Mouse (Mus musculus) spleen, embryonic (tissue): ENCODE measurements around the gene Hoxd8.

Source experiments
- CTCF ChIA-PET: fragments of 350-600 bp; sonication (Branson Sonifier 250); formaldehyde crosslinking; loops from one replicate; lab custom pipeline; 2022; lab: Charles Lee

Gene Hoxd8

GRCm38 (mm10) chr2:74669650-74670235, 34.7 kb upstream of the Hoxd8 start:
- CTCF ChIA-PET: interaction anchor here (0.8 kb wide), 1 partner anchor 18 kb away, joined by 3 read pairs; no protein-coding TSS in a partner anchor

- CTCF ChIA-PET: interaction anchor here (0.6 kb wide), 1 partner anchor 16 kb away, joined by 3 read pairs; no protein-coding TSS in a partner anchor
Observed at GRCm38 (mm10) chr2:74670632-74671188, 33.7 kb upstream of the Hoxd8 start.

GRCm38 (mm10) chr2:74671847-74672246, 32.6 kb upstream of the Hoxd8 start:
- CTCF ChIA-PET: no interaction called here

GRCm38 (mm10) chr2:74672481-74673362, 31.7 kb upstream of the Hoxd8 start:
- CTCF ChIA-PET: no interaction called here

GRCm38 (mm10) chr2:74673835-74674425, 30.5 kb upstream of the Hoxd8 start:
- CTCF ChIA-PET: no interaction called here

GRCm38 (mm10) chr2:74674881-74675665, 29.3 kb upstream of the Hoxd8 start, which contains the start of gene Hoxd12:
Hoxd12 (plus strand) TSS chr2:74675013.
- CTCF ChIA-PET: interaction anchor here (0.6 kb wide), 1 partner anchor 25 kb away, joined by 6 read pairs; no protein-coding TSS in a partner anchor

GRCm38 (mm10) chr2:74675666-74676282, 28.6 kb upstream of the Hoxd8 start:
- CTCF ChIA-PET: no interaction called here

GRCm38 (mm10) chr2:74676376-74677052, 27.9 kb upstream of the Hoxd8 start:
- CTCF ChIA-PET: interaction anchor here (0.5 to 0.7 kb wide), 2 partner anchors 12 to 754 kb away, joined by 3 to 4 read pairs; no protein-coding TSS in a partner anchor

- CTCF ChIA-PET: interaction anchor here (0.5 to 0.7 kb wide), 2 partner anchors 13 to 755 kb away, joined by 3 to 4 read pairs; no protein-coding TSS in a partner anchor
Observed at GRCm38 (mm10) chr2:74677106-74677505, 27.3 kb upstream of the Hoxd8 start.

GRCm38 (mm10) chr2:74678891-74679595, 25.4 kb upstream of the Hoxd8 start, which contains the start of gene Hoxd11:
Hoxd11 (plus strand) TSS chr2:74679557.
- CTCF ChIA-PET: no interaction called here

GRCm38 (mm10) chr2:74679596-74679971, 24.8 kb upstream of the Hoxd8 start:
- CTCF ChIA-PET: no interaction called here

GRCm38 (mm10) chr2:74679980-74680379, 24.4 kb upstream of the Hoxd8 start:
- CTCF ChIA-PET: interaction anchor here (0.6 kb wide), 1 partner anchor 23 kb away, joined by 6 read pairs; no protein-coding TSS in a partner anchor

- CTCF ChIA-PET: interaction anchor here (0.6 kb wide), 1 partner anchor 24 kb away, joined by 6 read pairs; no protein-coding TSS in a partner anchor
Observed at GRCm38 (mm10) chr2:74680561-74681398, 23.6 kb upstream of the Hoxd8 start.

- CTCF ChIA-PET: no interaction called here
Observed at GRCm38 (mm10) chr2:74681594-74682531, 22.6 kb upstream of the Hoxd8 start.

- CTCF ChIA-PET: no interaction called here
Observed at GRCm38 (mm10) chr2:74682796-74683195, 21.6 kb upstream of the Hoxd8 start.

GRCm38 (mm10) chr2:74683471-74683951, 20.9 kb upstream of the Hoxd8 start:
- CTCF ChIA-PET: no interaction called here

GRCm38 (mm10) chr2:74684106-74684505, 20.3 kb upstream of the Hoxd8 start:
- CTCF ChIA-PET: no interaction called here
